Mouse (Mus musculus) gastrocnemius, adult 18-20 months (tissue): ENCODE measurements at regions not wholly inside any gene's neighbourhood (a gene's known extent, or its start where the extent isn't known, plus 50 kb on each side); places are given as distances from the start of the nearest gene placed in this dataset.

ENCODE experiments used
- DNase-seq: peaks from one replicate; pipeline ENCODE4 v3.0.0; 2021; ENCODE audit warnings: low spot score

DNA sequence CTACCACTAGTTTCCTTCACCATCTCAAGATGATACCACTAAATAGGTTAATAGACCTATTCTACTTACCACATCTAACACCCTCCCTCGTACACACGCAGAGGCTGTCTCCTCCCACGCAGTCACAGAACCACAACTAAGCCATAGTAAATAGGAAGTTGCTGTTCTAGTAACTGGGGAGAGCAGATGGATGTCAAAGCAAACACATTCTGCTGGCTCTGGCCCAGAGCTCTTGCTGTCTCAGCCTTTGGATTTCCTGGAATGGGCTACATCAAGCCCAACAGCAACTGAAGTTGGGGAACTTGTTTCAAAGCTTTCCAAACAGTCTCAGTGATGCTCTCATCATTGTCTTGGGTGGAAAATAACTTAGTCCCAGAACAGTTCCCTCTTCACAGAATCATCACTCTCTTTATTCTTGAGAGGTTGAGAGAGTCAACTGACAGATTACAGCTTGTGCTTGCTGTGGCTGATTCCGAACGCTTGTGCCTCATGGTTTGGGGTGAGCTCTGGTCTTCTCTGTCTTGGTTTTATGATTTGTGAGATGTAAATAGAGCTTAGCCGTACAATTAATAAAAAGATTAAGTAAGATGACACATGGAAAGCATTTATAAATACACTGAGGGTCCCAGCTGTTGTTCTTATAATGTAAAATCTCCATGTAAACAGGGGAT is 538.5 kb upstream of the Klf4 start:
- DNase-seq: peak; percentile 38

- no peak for DNase-seq
Measured at GRCm38 (mm10) chr4:56068859-56069258, 536.6 kb upstream of the Klf4 start.

- DNase-seq: no peak
Measured at GRCm38 (mm10) chr4:56064657-56065056, 532.4 kb upstream of the Klf4 start.

- DNase-seq: no peak
Measured at GRCm38 (mm10) chr4:56051792-56052380, 519.6 kb upstream of the Klf4 start.

DNA sequence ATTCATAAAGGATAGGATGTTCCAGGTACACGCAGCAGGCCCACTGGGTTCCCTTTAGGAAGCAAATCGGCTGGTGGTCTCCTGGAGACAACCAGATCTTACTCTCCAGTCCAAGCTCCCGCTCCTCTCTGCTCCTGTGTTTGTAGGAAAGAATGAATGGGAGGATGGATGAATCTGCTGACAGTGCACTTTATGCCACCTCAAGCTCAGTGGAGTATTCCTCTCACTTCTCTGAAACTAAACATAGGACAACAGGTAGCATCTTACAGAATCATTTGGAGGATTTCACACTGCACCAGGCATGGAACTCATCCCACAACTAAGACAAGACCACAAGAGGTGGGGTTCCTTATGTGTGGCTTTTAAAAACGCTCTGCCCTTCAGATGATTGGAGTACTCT is 507.1 kb upstream of the Klf4 start:
- no peak for DNase-seq

GRCm38 (mm10) chr4:56036334-56036733 is 504.1 kb upstream of the Klf4 start:
- no peak for DNase-seq

DNA sequence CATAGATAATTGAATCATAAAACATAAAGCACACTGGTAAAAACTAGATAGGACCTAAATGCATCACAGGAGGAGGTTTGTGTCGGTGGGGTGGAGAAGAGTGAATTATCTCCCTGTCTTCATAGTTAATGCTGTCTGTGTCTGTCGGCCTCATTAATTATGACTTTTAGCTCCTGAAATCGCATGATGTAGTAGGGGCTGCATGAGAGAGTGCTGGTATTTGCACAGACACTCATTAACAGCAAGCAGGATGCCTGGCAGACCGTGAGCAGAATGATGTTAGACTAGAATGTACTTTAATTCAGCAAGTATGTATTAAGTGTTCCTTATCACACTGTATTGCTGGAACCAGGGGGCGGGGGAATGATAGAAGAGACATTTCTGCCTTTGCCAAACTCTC is 503.3 kb upstream of the Klf4 start:
- DNase-seq: no peak

DNA sequence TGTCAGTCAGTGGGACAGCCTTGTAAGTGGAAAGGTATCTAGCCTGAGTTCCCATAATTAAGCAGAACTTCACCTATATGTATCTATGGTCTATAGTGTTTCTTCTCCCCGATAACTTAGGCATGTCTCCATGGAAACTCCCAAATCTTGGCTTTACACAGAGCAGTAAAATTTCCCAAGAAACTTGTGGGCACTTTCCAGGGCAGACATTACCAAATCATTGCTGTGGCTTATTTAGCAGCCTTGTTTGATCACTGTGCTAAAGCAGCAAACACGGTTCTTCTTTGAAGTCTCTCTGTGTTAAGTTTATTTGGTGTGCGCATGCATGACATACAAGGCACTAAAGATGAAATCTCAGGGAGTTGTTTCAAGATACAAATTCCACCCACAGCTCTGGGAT is 496.2 kb upstream of the Klf4 start:
- no peak for DNase-seq

DNA sequence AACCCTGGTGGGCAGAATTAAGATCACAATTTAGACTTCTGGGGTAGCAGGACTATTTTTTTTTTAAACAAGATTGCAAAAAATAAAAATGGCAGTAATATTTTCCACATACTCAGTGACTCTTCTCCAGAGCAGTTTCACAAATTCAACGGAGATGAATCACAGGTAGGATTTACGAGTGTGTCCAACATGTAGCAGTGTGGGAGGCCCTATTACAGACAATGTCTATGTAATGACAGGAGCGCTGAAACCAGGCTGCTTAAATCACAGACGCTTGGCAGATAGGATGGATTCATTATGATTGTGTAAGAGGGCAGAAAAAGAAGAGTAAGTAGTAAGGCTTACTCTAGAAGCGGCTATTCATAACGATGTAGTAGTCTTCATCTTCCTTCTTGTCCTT is 495.0 kb upstream of the Klf4 start:
- DNase-seq: no peak

DNA sequence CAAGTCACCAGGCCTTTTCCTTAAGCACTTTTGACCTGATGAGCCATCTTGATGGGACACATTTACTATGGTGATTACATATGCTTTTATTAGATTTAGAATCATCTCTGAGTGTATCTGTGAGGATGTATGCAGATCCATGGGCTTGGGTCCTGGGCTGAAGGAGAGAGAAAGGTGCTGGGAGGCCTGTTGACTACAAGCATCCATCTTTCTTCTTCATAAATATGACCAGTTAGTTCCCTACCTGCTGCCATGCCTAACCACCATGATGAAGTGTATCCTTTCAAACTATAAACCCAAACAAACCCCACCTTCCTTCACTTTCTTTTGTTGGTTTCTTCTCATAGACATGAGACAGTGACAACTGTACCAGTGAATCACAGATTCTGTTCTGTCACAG is 492.2 kb upstream of the Klf4 start:
- DNase-seq: no peak

DNA sequence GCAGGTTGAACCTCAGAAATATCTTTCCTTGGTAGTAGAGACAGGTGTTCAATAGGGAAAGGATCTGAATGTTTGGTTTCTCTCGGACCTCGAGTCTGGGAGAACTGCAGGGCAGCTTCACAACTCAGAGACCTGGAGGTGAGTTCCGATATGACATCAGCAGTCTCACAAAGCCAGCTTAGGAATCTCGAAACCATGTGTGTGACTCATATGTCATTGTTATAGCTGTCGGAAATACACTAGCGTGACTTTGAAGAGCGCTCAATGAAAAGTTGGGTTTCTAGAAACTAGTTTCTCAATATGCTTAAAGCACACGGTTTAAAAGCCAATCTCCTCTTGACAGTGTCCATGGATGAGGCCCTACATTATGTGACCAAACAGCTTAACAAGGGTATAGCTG is 485.9 kb upstream of the Klf4 start:
- DNase-seq: no peak

DNA sequence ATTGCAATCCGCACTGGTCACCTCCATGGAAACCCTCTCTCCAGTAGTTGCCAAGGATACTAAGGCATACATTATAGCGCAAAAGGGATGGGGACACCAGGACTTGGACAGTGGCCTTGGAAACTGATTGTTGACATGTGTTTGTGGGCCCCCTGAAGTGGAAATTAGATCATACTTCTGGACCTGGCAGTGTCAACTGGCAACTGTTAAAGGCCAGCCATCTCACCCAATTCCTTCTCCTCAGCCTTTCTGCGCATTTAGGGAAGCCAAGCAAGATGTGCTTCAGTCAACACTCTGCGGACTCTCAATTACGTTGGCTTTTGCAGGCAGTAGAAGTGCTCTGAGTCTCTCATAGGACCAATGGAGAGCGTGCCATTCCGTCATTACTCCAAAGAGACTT is 483.2 kb upstream of the Klf4 start:
- no peak for DNase-seq

GRCm38 (mm10) chr4:56008287-56008686 is 476.0 kb upstream of the Klf4 start:
- no peak for DNase-seq

DNA sequence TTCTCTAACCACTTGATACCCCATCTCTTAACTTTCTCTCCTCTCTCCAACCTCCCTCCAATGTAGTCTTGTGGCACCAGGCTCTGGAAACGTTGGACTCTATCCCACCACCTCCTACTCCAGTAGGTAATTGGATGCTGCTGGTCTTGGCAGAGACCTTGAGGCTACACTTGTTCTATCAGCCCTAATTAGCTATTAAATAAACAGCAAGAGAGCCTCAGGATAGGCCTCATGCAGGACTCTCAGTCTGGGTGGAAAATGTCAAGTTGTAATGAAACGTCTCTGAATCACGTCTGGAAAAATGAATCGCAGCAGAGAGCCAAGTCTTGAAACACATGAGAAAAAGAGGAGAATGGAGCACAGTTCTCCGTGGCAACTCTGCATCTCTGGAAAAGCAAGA is 472.0 kb upstream of the Klf4 start:
- DNase-seq: no peak

GRCm38 (mm10) chr4:56001312-56001731 is 469.1 kb upstream of the Klf4 start:
- no peak for DNase-seq

GRCm38 (mm10) chr4:55984026-55984425 is 451.8 kb upstream of the Klf4 start:
- no peak for DNase-seq

DNA sequence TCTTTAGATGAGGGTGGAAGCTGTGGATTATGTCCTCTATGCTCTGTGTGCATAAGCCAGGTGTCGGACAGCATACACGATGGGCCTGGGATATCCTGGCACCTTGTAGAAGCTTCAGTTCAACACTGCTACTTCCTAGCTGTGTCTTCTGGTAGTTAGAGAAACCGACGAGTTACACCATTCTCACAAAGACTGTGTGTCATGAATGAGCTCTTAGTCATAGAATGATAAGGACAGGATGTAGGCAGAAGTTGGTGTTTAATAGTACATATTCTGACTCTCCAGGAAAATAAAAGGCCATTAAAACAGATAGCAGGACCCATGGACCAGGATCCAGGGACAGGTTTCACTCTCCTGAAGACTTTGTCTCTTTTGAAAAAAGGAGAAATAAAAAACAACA is 446.3 kb upstream of the Klf4 start:
- no peak for DNase-seq

- DNase-seq: no peak
Measured at GRCm38 (mm10) chr4:55976265-55976664, 444.0 kb upstream of the Klf4 start.

DNA sequence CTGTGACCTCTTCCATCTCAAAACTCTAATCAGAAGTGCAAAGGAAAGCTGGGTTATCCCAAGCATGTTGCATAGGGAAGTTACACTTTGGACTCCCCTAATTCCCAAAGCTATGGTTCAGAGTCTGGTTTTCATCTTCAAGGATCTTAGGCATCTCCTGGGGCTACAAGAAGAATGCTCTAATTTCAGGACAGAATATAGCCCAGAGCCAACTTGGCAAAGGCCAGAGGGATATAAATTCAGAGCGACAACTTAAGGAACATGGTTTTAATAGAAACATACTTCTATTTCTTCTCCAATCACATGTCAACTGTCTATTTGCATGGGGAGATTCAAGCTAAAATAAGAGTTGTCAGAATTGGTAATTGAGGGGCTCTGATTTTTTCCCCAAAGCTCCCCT is 441.4 kb upstream of the Klf4 start:
- DNase-seq: no peak

GRCm38 (mm10) chr4:55972235-55972819 is 440.1 kb upstream of the Klf4 start:
- DNase-seq: no peak

GRCm38 (mm10) chr4:55960063-55960462 is 427.8 kb upstream of the Klf4 start:
- DNase-seq: peak; percentile 1

- DNase-seq: no peak
Measured at GRCm38 (mm10) chr4:55953701-55954100, 421.4 kb upstream of the Klf4 start.

DNA sequence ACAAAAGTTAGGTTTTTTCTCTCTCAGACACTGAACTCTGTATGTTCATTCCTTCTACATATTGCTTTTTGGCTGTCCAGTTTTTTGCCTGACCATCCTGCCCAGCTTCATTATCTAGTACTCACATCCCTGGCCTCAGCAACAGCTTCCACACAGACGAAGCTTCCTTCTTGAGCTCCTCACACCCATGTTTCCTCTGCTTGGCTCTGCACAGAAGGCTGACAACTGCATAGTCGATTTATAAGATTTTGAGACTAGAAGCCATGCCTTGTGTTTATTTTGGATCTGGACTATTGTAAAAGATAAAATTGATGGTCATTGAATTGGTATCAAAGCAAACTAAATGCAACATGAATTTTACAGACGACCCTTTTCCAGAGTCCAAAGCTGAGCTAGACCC is 420.0 kb upstream of the Klf4 start:
- DNase-seq: no peak
